Mouse (Mus musculus): ENCODE data around the gene Fam219b. TPM values are rescaled to one million over a fixed set of nuclear protein-coding genes. Genes with fewer than 3 reads are reported as not detected.

The Fam219b gene
- polyA plus RNA-seq, 1 experiment from 2014 or later = 21.0 TPM

DNA sequence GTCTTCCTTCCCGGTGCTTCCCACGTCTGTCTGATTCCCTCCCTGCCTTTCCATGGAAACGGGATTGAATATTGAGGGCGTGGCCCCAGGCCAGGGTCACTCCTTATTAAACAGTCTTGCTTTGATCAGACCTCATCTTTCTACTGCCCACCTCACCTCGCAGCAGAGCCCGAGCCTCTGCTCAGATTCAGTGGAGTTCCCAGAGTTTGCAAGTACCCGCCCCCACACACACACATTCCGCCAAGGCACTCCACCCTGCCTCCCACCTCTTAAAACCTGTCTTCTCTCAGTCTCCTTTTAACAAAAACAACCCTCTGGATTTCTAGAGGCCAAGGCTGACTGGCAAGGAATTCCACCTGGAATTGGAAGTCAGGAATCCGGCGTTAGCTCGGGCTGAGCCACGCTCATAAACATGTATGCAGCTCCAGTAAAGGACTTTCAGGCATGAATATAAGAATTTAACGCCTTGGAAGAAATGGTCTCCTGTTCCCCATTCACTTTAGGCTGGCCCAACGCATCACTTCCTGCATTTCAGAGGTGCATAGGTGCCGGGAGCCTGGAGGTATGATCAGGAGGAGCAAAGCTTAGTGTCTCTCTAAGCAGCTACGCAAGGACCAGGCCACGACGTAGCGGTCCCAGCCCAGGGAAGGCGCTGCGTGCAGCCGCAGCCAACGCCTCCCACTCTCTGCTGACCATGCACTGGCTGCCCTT lies 34.3 kb upstream of the Fam219b start:
- peaks cover 34% of the 10 kb centered on the region for H3K4me1 ChIP-seq (replicated peaks; ENCODE audit: control insufficient read depth, insufficient read depth, low read length)
- H3K36me3 ChIP-seq (ENCODE audit: control insufficient read depth, insufficient read depth, low read length) = no peaks in the 10 kb centered on the region
- no peak overlapping the region for H3K27ac ChIP-seq (ENCODE audit: low read depth, low read length)
- H3K9ac ChIP-seq (ENCODE audit: low read length) = no peak overlapping the region
- peak overlapping the region; percentile 62 for H3K4me2 ChIP-seq (ENCODE audit: low read depth, low read length, severe bottlenecking)
- DNase-seq (ENCODE audit: low spot score) (no peak), ATAC-seq (replicated peaks; ENCODE audit: low FRiP score) (no peak)
- peak overlapping the region; percentile 33 for H3K4me3 ChIP-seq (ENCODE audit: low read depth, low read length)
- no peaks in the 10 kb centered on the region for H3K9me3 ChIP-seq (ENCODE audit: control insufficient read depth, low read length)
- WGBS = 3% methylated on average over 23 of the region's 23 CpGs
- peaks cover 69% of the 10 kb centered on the region for H3K27me3 ChIP-seq (ENCODE audit: control insufficient read depth, insufficient read depth, low read length)

DNA sequence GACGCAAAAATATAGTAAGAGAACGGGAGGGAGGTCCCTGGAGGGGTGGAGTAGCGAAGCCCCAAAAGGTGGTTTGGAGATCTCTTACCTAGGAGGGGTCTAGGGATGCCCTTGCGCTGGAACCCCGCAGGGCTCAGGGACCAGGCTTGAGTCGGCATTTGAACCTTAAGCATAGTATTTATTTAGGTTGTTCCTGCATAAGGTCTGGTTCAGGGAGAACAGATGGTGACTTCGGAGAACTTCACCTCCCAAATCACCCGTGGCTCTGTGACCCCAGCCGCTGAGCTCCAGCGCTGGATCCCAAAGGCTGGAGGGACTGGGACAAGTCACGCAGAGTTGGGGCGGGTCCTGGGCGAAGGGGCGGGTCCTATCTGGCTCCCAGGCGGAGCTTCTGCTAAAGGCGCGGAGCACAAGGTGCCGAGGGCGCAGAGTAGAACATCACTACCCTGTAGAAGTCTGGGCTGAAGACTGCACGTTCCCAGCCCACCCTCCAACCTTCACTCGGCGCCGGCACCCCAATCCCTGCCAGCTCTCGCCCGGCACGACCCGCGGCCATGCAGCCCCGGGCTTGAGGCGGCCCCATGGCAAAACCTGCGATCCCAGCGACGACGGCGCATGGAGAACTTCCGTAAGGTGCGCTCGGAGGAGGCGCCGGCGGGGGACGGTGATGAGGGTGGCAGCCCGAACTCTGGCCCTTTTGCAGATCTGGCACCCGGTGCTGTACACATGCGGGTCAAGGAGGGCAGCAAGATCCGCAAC lies 33.5 kb upstream of the Fam219b start, which contains the start of gene Rpp25:
Gene Rpp25 (plus strand): TSS at position 405 of the 759 bp plus-strand sequence.
- under 1% methylated on average over 46 of the region's 46 CpGs for WGBS
- DNase-seq (ENCODE audit: low spot score) (peak; percentile 76), ATAC-seq (replicated peaks; ENCODE audit: low FRiP score) (peak; percentile 69; the same call in 1 of the 2 replicates)
- H3K9ac ChIP-seq (ENCODE audit: low read length) = peak within 1 kb of the TSS; percentile 35; the same call in 1 of the 2 replicates
- H3K36me3 ChIP-seq (ENCODE audit: control insufficient read depth, insufficient read depth, low read length) = no peaks in the 10 kb centered on the region
- H3K4me2 ChIP-seq (ENCODE audit: low read depth, low read length, severe bottlenecking) = peak within 1 kb of the TSS; percentile 62
- H3K4me3 ChIP-seq (ENCODE audit: low read depth, low read length) = peak within 1 kb of the TSS; percentile 33
- H3K9me3 ChIP-seq (ENCODE audit: control insufficient read depth, low read length) = no peaks in the 10 kb centered on the region
- peaks cover 34% of the 10 kb centered on the region for H3K4me1 ChIP-seq (replicated peaks; ENCODE audit: control insufficient read depth, insufficient read depth, low read length)
- peaks cover 69% of the 10 kb centered on the region for H3K27me3 ChIP-seq (ENCODE audit: control insufficient read depth, insufficient read depth, low read length)
- H3K27ac ChIP-seq (ENCODE audit: low read depth, low read length) = no peak within 1 kb of the TSS

DNA sequence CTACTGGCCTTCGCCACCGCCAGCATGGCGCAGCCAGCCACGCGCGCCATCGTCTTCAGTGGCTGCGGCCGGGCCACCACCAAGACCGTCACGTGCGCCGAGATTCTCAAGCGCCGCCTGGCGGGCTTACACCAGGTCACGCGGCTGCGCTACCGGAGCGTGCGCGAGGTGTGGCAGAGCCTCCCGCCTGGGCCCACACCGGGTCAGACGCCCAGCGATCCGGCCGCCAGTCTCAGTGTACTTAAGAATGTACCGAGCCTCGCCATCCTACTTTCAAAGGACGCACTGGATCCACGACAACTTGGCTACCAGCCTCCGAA lies 33.0 kb upstream of the Fam219b start:
- Histone ChIP-seq H3K9ac (ENCODE audit: low read length) (no peak overlapping the region; the same call in 1 of the 2 replicates), H3K4me2 (ENCODE audit: low read depth, low read length, severe bottlenecking) (peak overlapping the region; percentile 62), H3K27ac (ENCODE audit: low read depth, low read length) (no peak overlapping the region), H3K4me3 (ENCODE audit: low read depth, low read length) (peak overlapping the region; percentile 33), H3K27me3 (ENCODE audit: control insufficient read depth, insufficient read depth, low read length) (peaks cover 69% of the 10 kb centered on the region), H3K36me3 (ENCODE audit: control insufficient read depth, insufficient read depth, low read length) (no peaks in the 10 kb centered on the region), H3K9me3 (ENCODE audit: control insufficient read depth, low read length) (no peaks in the 10 kb centered on the region), H3K4me1 (replicated peaks; ENCODE audit: control insufficient read depth, insufficient read depth, low read length) (peaks cover 34% of the 10 kb centered on the region)
- ATAC-seq (replicated peaks; ENCODE audit: low FRiP score) (0 out of 2 replicates have a peak, but pooled peaks have one; percentile 32), DNase-seq (ENCODE audit: low spot score) (peak; percentile 74)
- under 1% methylated on average over 34 of the region's 34 CpGs for WGBS

DNA sequence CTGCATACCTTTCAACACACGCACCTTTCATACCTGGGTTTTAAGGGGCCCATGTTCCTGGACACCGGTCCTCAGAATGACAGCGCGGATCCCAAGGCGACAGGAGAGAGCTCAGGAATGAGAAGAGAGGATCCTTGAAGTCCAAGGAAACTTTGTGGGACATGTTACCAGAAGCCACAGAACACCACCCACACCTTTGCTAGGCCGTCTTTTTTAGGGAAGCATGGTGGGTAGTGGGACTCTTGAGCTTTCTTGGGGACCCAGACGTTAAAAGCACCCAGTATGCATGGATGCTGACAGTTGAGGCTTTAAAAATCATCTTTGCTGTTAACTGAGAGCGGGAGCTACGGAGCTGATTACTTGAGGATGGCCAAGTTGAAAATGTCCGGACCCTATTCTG lies 32.4 kb upstream of the Fam219b start:
- Histone ChIP-seq H3K4me1 (replicated peaks; ENCODE audit: control insufficient read depth, insufficient read depth, low read length) (peaks cover 34% of the 10 kb centered on the region), H3K4me2 (ENCODE audit: low read depth, low read length, severe bottlenecking) (no peak overlapping the region)

DNA sequence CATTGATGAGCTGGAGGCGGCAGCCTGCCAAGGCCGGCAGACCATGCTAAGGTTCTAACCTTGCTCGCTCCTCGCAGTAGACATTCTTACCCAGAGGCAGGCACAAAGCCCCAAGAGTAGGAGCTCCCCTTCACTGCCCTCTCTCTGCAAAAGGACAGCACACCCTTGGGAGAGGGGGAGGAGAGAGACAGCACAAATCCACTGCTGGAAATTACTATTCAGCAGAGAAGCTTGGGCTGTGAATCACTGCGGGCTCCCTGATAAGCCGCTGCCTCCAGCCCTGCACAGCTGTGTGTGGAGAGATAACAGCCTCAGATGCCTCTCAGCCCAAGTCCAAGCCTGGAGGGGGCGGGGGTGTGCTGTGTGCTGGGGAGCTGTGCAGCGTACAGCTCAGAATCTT lies 31.6 kb upstream of the Fam219b start:
- ATAC-seq (replicated peaks; ENCODE audit: low FRiP score) (peak; percentile 28; the same call in 1 of the 2 replicates), DNase-seq (ENCODE audit: low spot score) (peak; percentile 66)
- WGBS = 7% methylated on average over 8 of the region's 8 CpGs
- Histone ChIP-seq H3K9ac (ENCODE audit: low read length) (no peak overlapping the region), H3K36me3 (ENCODE audit: control insufficient read depth, insufficient read depth, low read length) (no peaks in the 10 kb centered on the region), H3K27ac (ENCODE audit: low read depth, low read length) (no peak overlapping the region), H3K4me2 (ENCODE audit: low read depth, low read length, severe bottlenecking) (no peak overlapping the region), H3K27me3 (ENCODE audit: control insufficient read depth, insufficient read depth, low read length) (peaks cover 57% of the 10 kb centered on the region), H3K4me3 (ENCODE audit: low read depth, low read length) (no peak overlapping the region), H3K9me3 (ENCODE audit: control insufficient read depth, low read length) (no peaks in the 10 kb centered on the region), H3K4me1 (replicated peaks; ENCODE audit: control insufficient read depth, insufficient read depth, low read length) (peaks cover 34% of the 10 kb centered on the region)

More for the DNA sequence above, 32.4 kb upstream of the Fam219b start:
- Histone ChIP-seq H3K27me3 (ENCODE audit: control insufficient read depth, insufficient read depth, low read length) (peaks cover 65% of the 10 kb centered on the region), H3K27ac (ENCODE audit: low read depth, low read length) (no peak overlapping the region), H3K4me3 (ENCODE audit: low read depth, low read length) (peak overlapping the region; percentile 33; the same call in 1 of the 2 replicates), H3K9me3 (ENCODE audit: control insufficient read depth, low read length) (no peaks in the 10 kb centered on the region), H3K36me3 (ENCODE audit: control insufficient read depth, insufficient read depth, low read length) (no peaks in the 10 kb centered on the region), H3K9ac (ENCODE audit: low read length) (no peak overlapping the region)
- 44% methylated on average over 10 of the region's 10 CpGs for WGBS
- no peak for DNase-seq (ENCODE audit: low spot score)
- no peak for ATAC-seq (replicated peaks; ENCODE audit: low FRiP score)

DNA sequence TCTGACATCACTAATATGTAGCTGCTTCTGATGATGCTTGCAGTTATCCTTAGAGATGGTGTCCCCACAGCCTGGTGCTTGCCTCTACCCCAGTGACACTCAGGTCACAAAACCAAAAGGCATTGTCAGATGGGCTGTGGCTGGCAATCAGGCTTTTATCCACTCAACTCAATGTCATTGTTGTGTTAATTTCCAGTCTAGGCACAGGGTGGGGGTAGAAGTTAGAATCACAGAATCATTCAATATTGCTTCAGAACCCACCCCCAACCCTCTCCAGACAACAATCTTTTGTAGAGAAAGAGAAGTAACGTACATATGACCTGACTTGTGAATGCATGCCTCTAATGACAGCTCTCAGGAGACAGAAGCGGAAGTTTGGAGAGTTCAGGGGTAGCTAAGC lies 26.8 kb upstream of the Fam219b start:
- H3K4me2 ChIP-seq (ENCODE audit: low read depth, low read length, severe bottlenecking) = no peak overlapping the region

DNA sequence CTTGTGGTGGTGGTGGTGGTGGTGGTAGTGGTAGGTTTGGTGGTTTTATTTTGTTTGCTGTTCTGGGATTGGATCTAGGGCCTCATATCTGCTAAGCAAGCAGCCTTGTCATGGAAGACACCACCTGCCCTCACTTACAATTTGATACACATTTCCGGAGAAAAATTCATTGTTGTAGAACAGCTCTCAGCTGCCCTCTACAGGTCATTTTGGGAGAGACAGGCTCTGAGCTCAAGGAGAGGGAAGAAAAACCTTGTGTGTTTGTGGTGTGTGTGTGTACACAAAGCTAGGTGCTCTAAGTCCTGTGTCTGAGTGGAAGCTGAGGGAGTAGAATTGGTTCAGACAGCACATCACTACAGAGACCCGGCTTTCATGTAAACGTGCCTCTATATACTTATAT lies 20.2 kb upstream of the Fam219b start:
- Histone ChIP-seq H3K9me3 (ENCODE audit: control insufficient read depth, low read length) (no peaks in the 10 kb centered on the region), H3K4me2 (ENCODE audit: low read depth, low read length, severe bottlenecking) (no peak overlapping the region), H3K4me3 (ENCODE audit: low read depth, low read length) (no peak overlapping the region), H3K36me3 (ENCODE audit: control insufficient read depth, insufficient read depth, low read length) (no peaks in the 10 kb centered on the region), H3K9ac (ENCODE audit: low read length) (no peak overlapping the region), H3K4me1 (replicated peaks; ENCODE audit: control insufficient read depth, insufficient read depth, low read length) (peaks cover under 1% of the 10 kb centered on the region; the same call in 1 of the 2 replicates), H3K27ac (ENCODE audit: low read depth, low read length) (no peak overlapping the region), H3K27me3 (ENCODE audit: control insufficient read depth, insufficient read depth, low read length) (no peaks in the 10 kb centered on the region)
- ATAC-seq (replicated peaks; ENCODE audit: low FRiP score) (no peak), DNase-seq (ENCODE audit: low spot score) (peak; percentile 80)
- WGBS = 8% methylated on average over 3 of the region's 3 CpGs

More for the DNA sequence above, 26.8 kb upstream of the Fam219b start:
- Histone ChIP-seq H3K36me3 (ENCODE audit: control insufficient read depth, insufficient read depth, low read length) (no peaks in the 10 kb centered on the region), H3K9ac (ENCODE audit: low read length) (no peak overlapping the region), H3K4me1 (replicated peaks; ENCODE audit: control insufficient read depth, insufficient read depth, low read length) (peaks cover 3% of the 10 kb centered on the region; the same call in 1 of the 2 replicates), H3K9me3 (ENCODE audit: control insufficient read depth, low read length) (no peaks in the 10 kb centered on the region), H3K27ac (ENCODE audit: low read depth, low read length) (no peak overlapping the region), H3K4me3 (ENCODE audit: low read depth, low read length) (no peak overlapping the region), H3K27me3 (ENCODE audit: control insufficient read depth, insufficient read depth, low read length) (peaks cover 10% of the 10 kb centered on the region)
- 78% methylated on average over 2 of the region's 2 CpGs for WGBS
- no peak for ATAC-seq (replicated peaks; ENCODE audit: low FRiP score)
- DNase-seq (ENCODE audit: low spot score) = no peak

DNA sequence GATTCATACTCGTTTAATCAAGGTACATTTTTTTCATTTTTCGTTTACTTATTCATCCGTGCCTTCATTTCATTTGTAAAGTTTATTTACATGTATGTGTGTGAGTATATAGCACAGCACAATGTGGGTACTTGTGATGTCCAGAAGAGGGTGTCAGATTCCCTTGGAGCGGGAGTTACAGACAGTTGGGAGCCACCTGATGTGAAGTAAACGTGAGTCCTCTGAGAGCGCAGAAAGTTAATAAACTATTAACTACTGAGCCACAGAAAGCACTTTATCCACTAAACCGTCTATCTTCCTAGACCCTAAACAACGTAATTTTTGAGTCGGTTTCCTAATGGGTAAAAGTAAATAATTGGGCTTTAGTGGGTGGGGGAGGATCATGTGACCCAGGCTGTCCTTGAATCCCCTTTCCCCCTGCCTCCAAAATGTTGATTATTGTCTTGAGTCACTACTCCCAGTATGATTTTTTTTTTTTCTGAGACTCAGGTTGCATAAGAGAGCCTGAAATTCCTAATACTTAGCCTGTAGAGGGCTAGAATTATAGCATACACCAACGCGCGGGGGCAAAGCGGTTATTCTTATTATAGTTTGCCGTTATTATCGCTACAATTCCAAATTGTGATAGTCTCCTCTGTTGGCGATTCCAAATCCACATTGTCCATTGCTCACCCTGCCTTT lies 16.8 kb upstream of the Fam219b start:
- DNase-seq (ENCODE audit: low spot score) (no peak), ATAC-seq (replicated peaks; ENCODE audit: low FRiP score) (peak; percentile 45; the same call in 1 of the 2 replicates)
- Histone ChIP-seq H3K36me3 (ENCODE audit: control insufficient read depth, insufficient read depth, low read length) (no peaks in the 10 kb centered on the region), H3K9me3 (ENCODE audit: control insufficient read depth, low read length) (no peaks in the 10 kb centered on the region), H3K4me1 (replicated peaks; ENCODE audit: control insufficient read depth, insufficient read depth, low read length) (peaks cover 4% of the 10 kb centered on the region; the same call in 1 of the 2 replicates), H3K4me3 (ENCODE audit: low read depth, low read length) (peak overlapping the region; percentile 92), H3K4me2 (ENCODE audit: low read depth, low read length, severe bottlenecking) (peak overlapping the region; percentile 79), H3K9ac (ENCODE audit: low read length) (peak overlapping the region; percentile 97), H3K27ac (ENCODE audit: low read depth, low read length) (no peak overlapping the region), H3K27me3 (ENCODE audit: control insufficient read depth, insufficient read depth, low read length) (no peaks in the 10 kb centered on the region)
- WGBS = 25% methylated on average over 16 of the region's 16 CpGs

All from forebrain, embryonic 11.5 days (tissue).